Mouse (Mus musculus): ENCODE results near the gene Ssmem1. TPM values are rescaled to one million over a fixed set of nuclear protein-coding genes. Genes with fewer than 3 reads are reported as not detected.
A peak's percentile ranks its signal among the peaks of the same experiment; 100 is the strongest.

Gene Ssmem1
- total RNA-seq, 2 experiments from 2014 or later, result 0.54 to 0.63 TPM

- DNase-seq (ENCODE audit: low spot score in 2 of 2), result no peak
Observed at GRCm38 (mm10) chr6:30552628-30553027, 43.0 kb downstream of the Ssmem1 start.

GRCm38 (mm10) chr6:30553381-30554010 lies 43.8 kb downstream of the Ssmem1 start:
- no peak for DNase-seq (ENCODE audit: low spot score in 2 of 2)

GRCm38 (mm10) chr6:30554092-30554491 lies 44.4 kb downstream of the Ssmem1 start:
- no peak for DNase-seq (ENCODE audit: low spot score in 2 of 2)

GRCm38 (mm10) chr6:30554621-30555170 lies 45.0 kb downstream of the Ssmem1 start:
- DNase-seq (ENCODE audit: low spot score in 2 of 2), result peak in 1 of 2 experiments; percentile 12

GRCm38 (mm10) chr6:30556080-30556479 lies 46.4 kb downstream of the Ssmem1 start:
- DNase-seq (ENCODE audit: low spot score in 2 of 2), result no peak

GRCm38 (mm10) chr6:30559726-30560125 lies 50.1 kb downstream of the Ssmem1 start:
- DNase-seq (ENCODE audit: low spot score in 2 of 2), result no peak

GRCm38 (mm10) chr6:30562132-30562531 lies 52.5 kb downstream of the Ssmem1 start:
- DNase-seq (ENCODE audit: low spot score in 2 of 2), result no peak

- DNase-seq (ENCODE audit: low spot score in 2 of 2), result no peak
Observed at GRCm38 (mm10) chr6:30563575-30563974, 53.9 kb downstream of the Ssmem1 start.

GRCm38 (mm10) chr6:30564051-30564450 lies 54.4 kb downstream of the Ssmem1 start:
- no peak for DNase-seq (ENCODE audit: low spot score in 2 of 2)

- DNase-seq (ENCODE audit: low spot score in 2 of 2), result no peak
Observed at GRCm38 (mm10) chr6:30568069-30568468, 58.4 kb downstream of the Ssmem1 start, which contains the start of gene Cpa4. Cpa4 (plus strand) TSS chr6:30568369.

GRCm38 (mm10) chr6:30569331-30569730 lies 59.7 kb downstream of the Ssmem1 start:
- peak in 1 of 2 experiments; percentile 23 for DNase-seq (ENCODE audit: low spot score in 2 of 2)

Other genes starting within 250 kb of the Ssmem1 start
- gene Ube2h, start 205.3 kb upstream of the Ssmem1 start, total RNA-seq (2021), result 10 to 100 TPM; 88.4 to 89.6 TPM
- 10 to 100 TPM; 23.8 to 26.5 TPM for gene Zc3hc1, start 118.8 kb upstream of the Ssmem1 start, total RNA-seq (2021)
- 10 to 100 TPM; 85.1 to 93.9 TPM for gene Klhdc10, start 108.0 kb upstream of the Ssmem1 start, total RNA-seq (2021)
- 10 to 100 TPM; 18.6 to 23.3 TPM for gene Tmem209, start 66 bp upstream of the Ssmem1 start, total RNA-seq (2021)
- gene Cpa2, start 31.7 kb downstream of the Ssmem1 start, total RNA-seq (2021), result under 1 TPM; 0.56 to 0.87 TPM
- not detected for gene Cpa4, start 58.5 kb downstream of the Ssmem1 start, total RNA-seq (2021)
- not detected for gene Cpa5, start 101.2 kb downstream of the Ssmem1 start, total RNA-seq (2021)
- gene Cpa1, start 129.4 kb downstream of the Ssmem1 start, total RNA-seq (2021), result not detected
- 1 to 10 TPM; 5.3 to 6.0 TPM for gene Cep41, start 183.9 kb downstream of the Ssmem1 start, total RNA-seq (2021)
- gene Mest, start 213.7 kb downstream of the Ssmem1 start, total RNA-seq (2021), result 10 to 100 TPM; 44.9 to 49.3 TPM

Data from layer of hippocampus, adult 18-20 months (tissue).